Mouse (Mus musculus) CH12.LX (cell line): ENCODE measurements around the gene Gars. TPM values are rescaled to one million over a fixed set of nuclear protein-coding genes. Genes with fewer than 3 reads are reported as not detected.

Experiments used
- DNase-seq: peaks from one replicate; pipeline ENCODE4 v3.0.0-alpha.2; 2013; ENCODE audit errors: extremely low read depth
- H3K27ac ChIP-seq: 2 replicates; pipeline ENCODE4 v1.5.1; 2012; ENCODE audit warnings: low read depth, mild to moderate bottlenecking, control low read depth, moderate library complexity; ENCODE audit not compliant: insufficient read depth
- H3K27me3 ChIP-seq: replicated peaks from 2 replicates; pipeline ENCODE3; 2012; ENCODE audit warnings: inconsistent platforms
- H3K36me3 ChIP-seq, 2 experiments: replicated peaks in 1 of 2; 2 replicates each; pipeline versions ENCODE3 to v1.6.1; 2012; ENCODE audit warnings: inconsistent platforms in 1 of 2, low read length in 1 of 2, mild to moderate bottlenecking in 1 of 2, mixed read lengths in 1 of 2, moderate library complexity in 1 of 2; ENCODE audit not compliant: control insufficient read depth in 1 of 2, insufficient read depth in 1 of 2
- H3K4me1 ChIP-seq, 2 experiments: 2 replicates each; pipeline ENCODE4 v1.6.1; 2012; ENCODE audit warnings: inconsistent platforms in 1 of 2, moderate library complexity in 1 of 2; ENCODE audit not compliant: insufficient read depth in 2 of 2, control insufficient read depth in 1 of 2
- H3K4me2 ChIP-seq: 2 replicates; pipeline ENCODE4 v1.6.1; 2012; ENCODE audit warnings: low read depth, mild to moderate bottlenecking, control low read depth; ENCODE audit not compliant: poor library complexity, insufficient read depth, severe bottlenecking
- H3K4me3 ChIP-seq, 3 experiments: fragments of 150-350 bp in 1 of 3; sonication (generic) in 1 of 3; replicated peaks in 1 of 3; 2 replicates each; pipeline versions ENCODE3 to v1.5.1; 2011 to 2012; ENCODE audit warnings: low read depth in 2 of 3, low read length in 2 of 3, mild to moderate bottlenecking in 2 of 3, moderate library complexity in 2 of 3, control low read depth in 1 of 3, improper control_type of control experiment in 1 of 3, inconsistent platforms in 1 of 3, mixed read lengths in 1 of 3; ENCODE audit not compliant: poor library complexity in 1 of 3
- H3K79me2 ChIP-seq: replicated peaks from 2 replicates; pipeline ENCODE4 v1.6.1; 2012; ENCODE audit warnings: mild to moderate bottlenecking, moderate library complexity; ENCODE audit not compliant: control insufficient read depth, poor library complexity, insufficient read depth, severe bottlenecking; ENCODE audit errors: extremely low read depth
- H3K9ac ChIP-seq: 2 replicates; pipeline ENCODE4 v1.6.1; 2012; ENCODE audit warnings: low read depth, mild to moderate bottlenecking, control low read depth, moderate library complexity; ENCODE audit not compliant: insufficient read depth
- H3K9me3 ChIP-seq: replicated peaks from 2 replicates; pipeline ENCODE3; 2012; ENCODE audit warnings: low read length, inconsistent platforms, mixed read lengths
- BHLHE40 ChIP-seq: IDR thresholded peaks from 2 replicates; pipeline ENCODE4 v1.6.1; 2011; ENCODE audit warnings: mild to moderate bottlenecking, low read depth, low read length, improper control_type of control experiment
- CHD1 ChIP-seq: IDR thresholded peaks from 2 replicates; pipeline ENCODE4 v1.6.1; 2012; ENCODE audit warnings: low read depth, low read length, improper control_type of control experiment, inconsistent platforms
- CTCF ChIP-seq, 2 experiments: IDR thresholded peaks in 1 of 2; conservative IDR thresholded peaks in 1 of 2; 2 replicates each; pipeline ENCODE4 v1.5.1; 2011 to 2012; ENCODE audit warnings: low read depth in 2 of 2, low read length in 2 of 2, improper control_type of control experiment in 1 of 2, inconsistent platforms in 1 of 2, mild to moderate bottlenecking in 1 of 2, moderate library complexity in 1 of 2
- EP300 ChIP-seq: IDR thresholded peaks from 2 replicates; pipeline ENCODE4 v1.6.1; 2011; ENCODE audit warnings: low read length, improper control_type of control experiment
- HCFC1 ChIP-seq: IDR thresholded peaks from 2 replicates; pipeline ENCODE4 v1.6.1; 2012; ENCODE audit warnings: low read depth, mild to moderate bottlenecking, inconsistent platforms, low read length, improper control_type of control experiment
- IRF4 ChIP-seq: IDR thresholded peaks from 2 replicates; pipeline ENCODE4 v1.6.1; 2014; ENCODE audit warnings: low read depth, mild to moderate bottlenecking, inconsistent platforms, low read length, improper control_type of control experiment
- JUN ChIP-seq: IDR thresholded peaks from 2 replicates; pipeline ENCODE4 v1.6.1; 2011; ENCODE audit warnings: low read depth, mild to moderate bottlenecking, low read length, improper control_type of control experiment, moderate library complexity; ENCODE audit not compliant: insufficient read depth
- JUND ChIP-seq: conservative IDR thresholded peaks from 2 replicates; pipeline ENCODE4 v1.6.1; 2011; ENCODE audit warnings: low read depth, low read length, improper control_type of control experiment
- KAT2A ChIP-seq: IDR thresholded peaks from 2 replicates; pipeline ENCODE4 v1.6.1; 2012; ENCODE audit warnings: low read length, improper control_type of control experiment, inconsistent platforms; ENCODE audit not compliant: insufficient replicate concordance
- MAX ChIP-seq: IDR thresholded peaks from 2 replicates; pipeline ENCODE4 v1.6.1; 2011; ENCODE audit warnings: low read length, improper control_type of control experiment
- MXI1 ChIP-seq: IDR thresholded peaks from 2 replicates; pipeline ENCODE4 v1.6.1; 2011; ENCODE audit warnings: mild to moderate bottlenecking, low read depth, low read length, improper control_type of control experiment
- MYC ChIP-seq: IDR thresholded peaks from 2 replicates; pipeline ENCODE4 v1.6.1; 2011; ENCODE audit warnings: low read depth, mild to moderate bottlenecking, improper control_type of control experiment, low read length
- NELFE ChIP-seq: IDR thresholded peaks from 2 replicates; pipeline ENCODE4 v1.6.1; 2011; ENCODE audit warnings: low read depth, low read length, improper control_type of control experiment
- PAX5 ChIP-seq: IDR thresholded peaks from 2 replicates; pipeline ENCODE4 v1.6.1; 2012; ENCODE audit warnings: low read length, inconsistent platforms, mixed read lengths
- POLR2A ChIP-seq: IDR thresholded peaks from 2 replicates; pipeline ENCODE4 v1.6.1; 2011; ENCODE audit warnings: low read depth, mild to moderate bottlenecking, improper control_type of control experiment, low read length
- POLR2AphosphoS2 ChIP-seq: IDR thresholded peaks from 2 replicates; pipeline ENCODE4 v1.6.1; 2011; ENCODE audit warnings: low read depth, low read length, improper control_type of control experiment
- RCOR1 ChIP-seq: conservative IDR thresholded peaks from 2 replicates; pipeline ENCODE4 v1.6.1; 2012; ENCODE audit warnings: low read depth, mild to moderate bottlenecking, inconsistent platforms, low read length, improper control_type of control experiment
- SIN3A ChIP-seq: IDR thresholded peaks from 2 replicates; pipeline ENCODE4 v1.6.1; 2012; ENCODE audit warnings: low read length, improper control_type of control experiment, inconsistent platforms
- USF1 ChIP-seq: IDR thresholded peaks from 2 replicates; pipeline ENCODE4 v1.6.1; 2014; ENCODE audit warnings: low read depth, mild to moderate bottlenecking, inconsistent platforms, low read length, improper control_type of control experiment
- USF2 ChIP-seq: conservative IDR thresholded peaks from 2 replicates; pipeline ENCODE4 v1.6.1; 2011; ENCODE audit warnings: low read depth, low read length, improper control_type of control experiment
- ZC3H11A ChIP-seq: IDR thresholded peaks from 2 replicates; pipeline ENCODE4 v1.6.1; 2012; ENCODE audit warnings: low read depth, mild to moderate bottlenecking, inconsistent platforms, low read length, improper control_type of control experiment
- ZKSCAN1 ChIP-seq: IDR thresholded peaks from 2 replicates; pipeline ENCODE4 v1.6.1; 2012; ENCODE audit warnings: low read depth, inconsistent platforms, low read length, improper control_type of control experiment, borderline replicate concordance
- dilution Hi-C: fragments of 300-500 bp; cut with MboI; formaldehyde crosslinking; loops from 2 replicates; pipeline ENCODE4 v1.14.3; 2020; ENCODE audit warnings: low sequenced_read_pairs; ENCODE audit not compliant: extremely low pct_unique_long_range_greater_than_20kb, extremely low pct_ligation_motif_present
- in situ Hi-C: fragments of 300-500 bp; cut with MboI; formaldehyde crosslinking; loops from 3 replicates; pipeline ENCODE4 v1.14.3; 2019; ENCODE audit warnings: low sequenced_read_pairs, low pct_ligation_motif_present, low pct_unique_long_range_greater_than_20kb, mixed read lengths
- polyA plus RNA-seq: library from polyadenylated mRNA; unstranded; fragments of >175 nt; gene quantifications from 2 replicates; pipeline ENCODE4 v1.2.1, GENCODE M21; 2012; ENCODE audit warnings: low read depth; ENCODE audit not compliant: insufficient read length
- total RNA-seq, 2 experiments: library from RNA; depleted of rRNA; stranded (reverse); fragments of 300-350 nt in 1 of 2; fragments of >200 nt in 1 of 2; gene quantifications; 2 replicates each; pipeline ENCODE4 v1.2.3; 2012 to 2014

The Gars gene
- total and polyA plus RNA-seq, 3 experiments, result 329 to 457 (median 341) TPM

GRCm38 (mm10) chr6:54988141-54988540 is 49.7 kb upstream of the Gars start:
- Histone ChIP-seq H3K36me3 (peaks cover 5 to 42% of the 10 kb centered on the region in 2 experiments), H3K4me3 (no peak overlapping the region), H3K27ac (no peak overlapping the region), H3K4me2 (no peak overlapping the region), H3K4me1 (peaks cover 3 to 13% of the 10 kb centered on the region in 2 experiments), H3K9me3 (no peaks in the 10 kb centered on the region), H3K27me3 (no peaks in the 10 kb centered on the region), H3K79me2 (no peaks in the 10 kb centered on the region), H3K9ac (no peak overlapping the region)
- dilution Hi-C loops, result no loop called here
- no peak for DNase-seq
- in situ Hi-C loops, result no loop called here
- no peak for TF ChIP-seq HCFC1
- TF ChIP-seq IRF4, result no peak
- no peak for TF ChIP-seq ZC3H11A
- TF ChIP-seq JUN, result no peak
- no peak for TF ChIP-seq CTCF (conservative IDR thresholded peaks at IDR 0.05 in 1 of 2, IDR thresholded peaks at IDR 0.05 in 1 of 2; ENCODE audit: low read depth in 2 of 2, low read length in 2 of 2)
- no peak for TF ChIP-seq SIN3A
- no peak for TF ChIP-seq CHD1
- no peak for TF ChIP-seq EP300
- no peak for TF ChIP-seq KAT2A
- TF ChIP-seq POLR2A, result no peak
- TF ChIP-seq MYC, result no peak
- TF ChIP-seq NELFE, result no peak
- no peak for TF ChIP-seq MAX
- TF ChIP-seq USF1, result no peak
- TF ChIP-seq USF2, result no peak
- TF ChIP-seq RCOR1, result no peak

- TF ChIP-seq JUND (no peak), BHLHE40 (no peak), IRF4 (no peak), POLR2AphosphoS2 (no peak), PAX5 (no peak), ZKSCAN1 (no peak), SIN3A (no peak), MXI1 (no peak)
- H3K27ac ChIP-seq, result no peak overlapping the region
- DNase-seq, result peak; percentile 6
- dilution Hi-C loops, result no loop called here
- H3K36me3 ChIP-seq, result peaks cover 0 to 15% of the 10 kb centered on the region in 2 experiments
- in situ Hi-C loops, result loop anchor here (5.0 kb wide), 1 partner anchor 179 kb away; no protein-coding TSS in a partner anchor
- no peak overlapping the region for H3K4me2 ChIP-seq
- H3K9me3 ChIP-seq, result no peaks in the 10 kb centered on the region
- no peak overlapping the region for H3K9ac ChIP-seq
- H3K4me1 ChIP-seq, result peaks cover 3 to 16% of the 10 kb centered on the region in 2 experiments
- no peak overlapping the region for H3K4me3 ChIP-seq
- no peaks in the 10 kb centered on the region for H3K27me3 ChIP-seq
- no peaks in the 10 kb centered on the region for H3K79me2 ChIP-seq
Observed at GRCm38 (mm10) chr6:54991189-54991588, 46.6 kb upstream of the Gars start.
